Mouse (Mus musculus) B cell, adult 62 days (primary cell): ENCODE measurements around the gene Olfr535. TPM values are rescaled to one million over a fixed set of nuclear protein-coding genes. Genes with fewer than 3 reads are reported as not detected.

Experiments
- total RNA-seq: library from RNA; stranded (reverse); gene quantifications from 4 replicates; pipeline ENCODE4 v1.2.4, GENCODE M21; 2023

Gene Olfr535
- not detected in 4 replicates for total RNA-seq

DNA sequence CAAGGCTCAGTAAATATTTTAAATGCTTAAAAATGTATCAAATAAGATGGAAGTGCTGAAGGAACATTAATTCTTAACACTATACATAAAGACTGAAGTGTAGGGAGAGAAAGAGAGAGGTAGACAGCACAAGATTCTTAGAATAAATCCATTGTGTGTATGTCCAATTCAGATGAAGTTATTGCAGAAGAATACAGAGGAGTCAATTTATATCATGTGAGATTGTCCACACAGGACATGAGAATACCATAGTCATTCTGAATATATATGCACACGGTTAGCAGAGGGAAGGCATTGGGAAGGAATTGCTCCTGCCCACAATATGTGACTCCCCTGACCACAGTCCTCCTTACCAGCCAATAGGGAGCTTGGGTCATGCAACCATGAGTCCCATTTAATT is at the start of gene Olfr535:
Olfr535 (plus strand) TSS at position 301 of the 400 bp plus-strand sequence.

DNA sequence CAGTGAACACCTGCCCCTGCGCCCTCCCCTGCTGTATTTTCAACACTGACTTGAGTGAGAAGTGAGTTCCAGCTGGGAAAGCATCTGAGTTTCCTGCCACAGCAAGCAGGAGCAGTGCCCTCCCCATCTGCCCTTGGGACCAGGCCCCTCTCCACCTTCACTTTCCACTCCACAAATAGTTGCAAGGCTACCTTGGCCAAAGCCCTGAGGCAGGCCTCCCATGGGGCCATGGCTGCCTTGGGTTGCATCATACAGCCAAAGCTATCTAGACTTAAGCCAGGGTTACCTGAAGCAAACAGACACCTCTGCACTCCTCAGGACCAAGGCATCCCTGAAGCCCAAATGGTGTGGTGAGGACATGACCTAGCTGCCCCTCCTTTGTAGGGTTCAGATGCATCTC is 20.9 kb upstream of the Olfr535 start, which contains the start of gene Olfr533:
Olfr533 (plus strand) TSS at position 301 of the 400 bp plus-strand sequence.

DNA sequence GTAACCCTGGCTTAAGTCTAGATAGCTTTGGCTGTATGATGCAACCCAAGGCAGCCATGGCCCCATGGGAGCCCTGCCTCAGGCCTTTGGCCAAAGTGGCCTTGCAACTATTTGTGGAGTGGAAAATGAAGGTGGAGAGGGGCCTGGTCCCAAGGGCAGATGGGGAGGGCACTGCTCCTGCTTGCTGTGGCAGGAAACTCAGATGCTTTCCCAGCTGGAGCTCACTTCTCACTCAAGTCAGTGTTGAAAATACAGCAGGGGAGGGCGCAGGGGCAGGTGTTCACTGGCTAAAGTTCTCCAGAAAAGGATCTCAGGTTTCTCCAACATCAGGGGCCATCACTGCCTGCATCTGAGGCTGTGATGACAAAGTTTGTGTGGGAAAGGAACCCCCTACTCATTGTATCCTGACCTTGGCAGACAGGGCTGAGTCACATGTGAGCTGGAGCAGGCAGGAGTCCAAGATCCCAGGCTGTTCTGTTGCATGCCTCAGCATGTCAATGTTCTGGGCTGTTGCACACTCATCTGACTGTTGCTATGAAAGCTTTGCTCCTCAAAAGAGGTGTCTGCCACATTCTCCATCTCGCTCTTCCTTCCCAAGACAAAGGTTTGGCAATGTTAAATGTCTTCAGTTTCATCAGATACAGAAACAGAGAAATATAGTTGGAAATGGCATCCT is 23.5 kb downstream of the Olfr535 start, which contains the start of gene Olfr536:
Olfr536 (minus strand) TSS at position 51 of the 676 bp plus-strand sequence.

Other genes with a start within 250 kb of the Olfr535 start
- not detected in 4 replicates for gene 5830411N06Rik, start 236.9 kb upstream of the Olfr535 start, total RNA-seq
- not detected in 4 replicates for gene Olfr525, start 163.4 kb upstream of the Olfr535 start, total RNA-seq
- gene Olfr527, start 150.2 kb upstream of the Olfr535 start, total RNA-seq, result not detected in 4 replicates
- gene Olfr60, start 122.5 kb upstream of the Olfr535 start, total RNA-seq, result not detected in 4 replicates
- gene Olfr530, start 107.9 kb upstream of the Olfr535 start, total RNA-seq, result not detected in 4 replicates
- not detected in 4 replicates for gene Olfr531, start 81.3 kb upstream of the Olfr535 start, total RNA-seq
- not detected in 4 replicates for gene Olfr532, start 62.6 kb upstream of the Olfr535 start, total RNA-seq
- not detected in 4 replicates for gene Olfr533, start 20.8 kb upstream of the Olfr535 start, total RNA-seq
- not detected in 4 replicates for gene Olfr536, start 23.2 kb downstream of the Olfr535 start, total RNA-seq
- not detected in 4 replicates for gene Olfr538, start 83.7 kb downstream of the Olfr535 start, total RNA-seq
- not detected in 4 replicates for gene Olfr46, start 117.1 kb downstream of the Olfr535 start, total RNA-seq
- gene Olfr61, start 144.8 kb downstream of the Olfr535 start, total RNA-seq, result not detected in 4 replicates
- not detected in 4 replicates for gene Olfr53, start 162.2 kb downstream of the Olfr535 start, total RNA-seq
- not detected in 4 replicates for gene Olfr539, start 175.7 kb downstream of the Olfr535 start, total RNA-seq
- gene Olfr45, start 197.7 kb downstream of the Olfr535 start, total RNA-seq, result not detected in 4 replicates
- not detected in 4 replicates for gene Olfr541, start 213.1 kb downstream of the Olfr535 start, total RNA-seq